Mouse (Mus musculus) heart, adult 9 months (tissue): Measurements from ENCODE around the gene Serpinf2.
"Not testable (repeated sequence)": the region's sequence is repeated elsewhere in the genome, so short reads cannot be mapped to it uniquely, and the experiment has no call there.

Experiments
- DNase-seq, 2 experiments: peaks; one replicate each; pipeline ENCODE4 v3.0.0; 2022; ENCODE audit warnings: low spot score in 2 of 2

The Serpinf2 gene

DNA sequence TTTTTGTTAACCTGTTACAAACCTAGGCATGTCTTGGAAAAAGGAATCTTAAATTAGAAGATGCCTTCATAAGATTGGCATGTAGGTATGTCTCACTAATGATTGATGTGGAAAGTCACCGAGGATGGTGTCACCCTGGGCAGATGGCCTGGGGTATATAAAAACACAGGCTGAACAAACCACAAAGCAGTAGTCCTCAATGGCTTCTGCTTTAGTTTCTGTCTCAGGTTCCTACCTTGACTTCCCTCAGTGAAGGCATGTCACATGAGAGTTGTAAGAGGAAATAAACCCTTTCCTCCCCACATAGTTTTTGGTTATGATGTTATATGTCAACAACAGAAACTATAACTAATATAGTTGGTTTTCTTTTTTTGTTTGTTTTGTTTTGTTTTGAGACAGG is 43.8 kb downstream of the Serpinf2 start:
- no peak for DNase-seq

DNA sequence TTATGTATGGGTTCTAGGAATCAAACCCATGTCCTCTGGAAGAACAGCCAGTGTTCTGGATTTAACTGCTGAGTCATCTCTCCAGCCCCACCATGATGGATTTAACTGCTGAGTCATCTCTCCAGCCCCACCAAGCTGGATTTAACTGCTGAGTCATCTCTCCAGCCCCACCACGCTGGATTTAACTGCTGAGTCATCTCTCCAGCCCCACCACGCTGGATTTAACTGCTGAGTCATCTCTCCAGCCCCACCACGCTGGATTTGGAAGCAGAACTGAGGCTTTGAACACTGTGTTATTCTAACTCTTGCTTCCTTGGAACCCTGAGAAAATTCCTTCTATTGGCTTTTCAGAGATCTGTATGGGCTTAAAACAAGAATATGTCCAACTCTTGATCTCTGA is 55.9 kb downstream of the Serpinf2 start:
- not testable (repeated sequence) for DNase-seq
